Mouse (Mus musculus) adrenal gland, adult (tissue): Measurements from ENCODE around the gene Usp22.
"Not testable (repeated sequence)": the region's sequence is repeated elsewhere in the genome, so short reads cannot be mapped to it uniquely, and the experiment has no call there.

Experiments used
- DNase-seq, 2 experiments: peaks; one replicate each; pipeline ENCODE4 v3.0.0; 2022 to 2023; ENCODE audit warnings: low spot score in 1 of 2; ENCODE audit not compliant: inconsistent age in 2 of 2

Gene Usp22

GRCm38 (mm10) chr11:61145551-61145950 lies 29.3 kb downstream of the Usp22 start:
- no peak for DNase-seq

- peak in 1 of 2 experiments; percentile 32 for DNase-seq
These were observed 31.0 kb downstream of the Usp22 start for GRCm38 (mm10) chr11:61143564-61144469.

- no peak for DNase-seq
These were observed 31.8 kb downstream of the Usp22 start for GRCm38 (mm10) chr11:61142941-61143530.

GRCm38 (mm10) chr11:61142262-61142661 lies 32.6 kb downstream of the Usp22 start:
- no peak for DNase-seq

GRCm38 (mm10) chr11:61141693-61142092 lies 33.2 kb downstream of the Usp22 start:
- no peak for DNase-seq

GRCm38 (mm10) chr11:61132943-61133342 lies 41.9 kb downstream of the Usp22 start:
- no peak for DNase-seq

GRCm38 (mm10) chr11:61130646-61131045 lies 44.2 kb downstream of the Usp22 start:
- DNase-seq = not testable (repeated sequence)

- DNase-seq = no peak
These were observed 45.5 kb downstream of the Usp22 start for GRCm38 (mm10) chr11:61129305-61129704.

- no peak for DNase-seq
These were observed 47.3 kb downstream of the Usp22 start for GRCm38 (mm10) chr11:61127421-61128055.

- no peak for DNase-seq
These were observed 48.1 kb downstream of the Usp22 start, which contains the start of gene Tnfrsf13b for GRCm38 (mm10) chr11:61126606-61127355. Tnfrsf13b (plus strand) TSS chr11:61126755.

- no peak for DNase-seq
These were observed 48.9 kb downstream of the Usp22 start for GRCm38 (mm10) chr11:61125970-61126369.

GRCm38 (mm10) chr11:61123886-61124285 lies 51.0 kb downstream of the Usp22 start:
- no peak for DNase-seq

GRCm38 (mm10) chr11:61122769-61123288 lies 52.0 kb downstream of the Usp22 start:
- no peak for DNase-seq

GRCm38 (mm10) chr11:61122283-61122768 lies 52.5 kb downstream of the Usp22 start:
- DNase-seq = no peak

GRCm38 (mm10) chr11:61119996-61120583 lies 54.8 kb downstream of the Usp22 start:
- peak in 1 of 2 experiments; percentile 23 for DNase-seq

- no peak for DNase-seq
These were observed 58.6 kb downstream of the Usp22 start for GRCm38 (mm10) chr11:61116226-61116625.

- DNase-seq = no peak
These were observed 62.4 kb downstream of the Usp22 start for GRCm38 (mm10) chr11:61112323-61112995.

GRCm38 (mm10) chr11:61111472-61111871 lies 63.4 kb downstream of the Usp22 start:
- no peak for DNase-seq

GRCm38 (mm10) chr11:61110928-61111327 lies 63.9 kb downstream of the Usp22 start:
- DNase-seq = no peak

GRCm38 (mm10) chr11:61110113-61110512 lies 64.7 kb downstream of the Usp22 start:
- DNase-seq = no peak
